Mouse (Mus musculus) embryonic fibroblast, embryonic 13.5 days (primary cell): Measurements from ENCODE around the gene Nwd1.

ENCODE experiments used
- CTCF ChIP-seq: IDR thresholded peaks from 2 replicates; pipeline ENCODE4 v1.5.1; 2011; ENCODE audit warnings: mild to moderate bottlenecking, control low read depth, low read length, moderate library complexity, borderline replicate concordance; ENCODE audit not compliant: insufficient read depth
- POLR2A ChIP-seq: IDR thresholded peaks from 2 replicates; pipeline ENCODE4 v1.6.1; 2011; ENCODE audit warnings: low read depth, mild to moderate bottlenecking, control low read depth, low read length, moderate library complexity

DNA sequence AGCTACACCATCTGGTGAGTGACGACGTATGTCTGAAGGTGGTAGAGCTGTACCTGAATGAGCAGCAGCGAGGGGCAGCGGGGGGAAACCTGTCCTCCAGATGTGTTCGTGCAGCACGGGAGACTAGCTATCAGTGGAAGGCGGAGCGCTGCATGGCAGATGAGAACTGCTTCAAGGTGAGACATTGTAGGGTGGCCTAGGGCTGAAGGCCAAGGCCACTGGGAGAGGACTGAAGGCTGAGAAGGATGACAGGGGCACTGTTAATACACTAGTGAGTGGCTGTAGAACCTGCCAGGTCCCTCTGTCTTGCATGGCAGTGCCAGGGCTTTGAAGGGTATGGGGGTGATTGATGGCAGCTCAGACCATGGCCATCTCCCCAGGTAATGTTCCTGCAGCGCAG lies 106.7 kb downstream of the Nwd1 start:
- TF ChIP-seq POLR2A: no peak
- TF ChIP-seq CTCF: no peak
